Mouse (Mus musculus) C2C12 (cell line): Measurements from ENCODE around the gene Gpat2. TPM values are rescaled to one million over a fixed set of nuclear protein-coding genes. Genes with fewer than 3 reads are reported as not detected.

Experiments
- H3K27me3 ChIP-seq: one replicate; pipeline ENCODE4 v1.6.1; 2011; ENCODE audit not compliant: control insufficient read depth, insufficient read depth, insufficient read length
- H3K36me3 ChIP-seq: one replicate; pipeline ENCODE4 v1.6.1; 2011; ENCODE audit not compliant: control insufficient read depth, insufficient read depth
- H3K4me3 ChIP-seq: one replicate; pipeline ENCODE4 v1.5.1; 2011; ENCODE audit warnings: mild to moderate bottlenecking, control low read depth; ENCODE audit not compliant: poor library complexity, insufficient read depth, severe bottlenecking
- H3K79me2 ChIP-seq: one replicate; pipeline ENCODE4 v1.6.1; 2011; ENCODE audit not compliant: control insufficient read depth, insufficient read depth
- H3K79me3 ChIP-seq: one replicate; pipeline ENCODE4 v1.6.1; 2011; ENCODE audit warnings: low read depth, control low read depth
- H3ac ChIP-seq: one replicate; pipeline ENCODE3; 2011; ENCODE audit warnings: low read depth; ENCODE audit not compliant: control insufficient read depth, insufficient read length
- CEBPB ChIP-seq: IDR thresholded peaks from one replicate; pipeline ENCODE4 v1.6.1; 2011; ENCODE audit warnings: low read depth, mild to moderate bottlenecking, control low read depth, moderate library complexity
- CTCF ChIP-seq: IDR thresholded peaks from one replicate; pipeline ENCODE4 v1.5.1; 2011; ENCODE audit not compliant: control insufficient read depth, insufficient read depth, insufficient read length
- FOSL1 ChIP-seq: IDR thresholded peaks from one replicate; pipeline ENCODE4 v1.8.0; 2011; ENCODE audit warnings: mild to moderate bottlenecking, low read length; ENCODE audit not compliant: poor library complexity, insufficient read depth, severe bottlenecking
- MAX ChIP-seq: IDR thresholded peaks from one replicate; pipeline ENCODE4 v1.6.1; 2011; ENCODE audit warnings: mild to moderate bottlenecking, control low read depth
- MYOD1 ChIP-seq: IDR thresholded peaks from one replicate; pipeline ENCODE4 v1.6.1; 2011; ENCODE audit warnings: low read depth; ENCODE audit not compliant: control insufficient read depth, insufficient read length
- MYOG ChIP-seq: IDR thresholded peaks from one replicate; pipeline ENCODE4 v1.6.1; 2011; ENCODE audit not compliant: control insufficient read depth, insufficient read length; ENCODE audit errors: extremely low read depth
- USF1 ChIP-seq: IDR thresholded peaks from one replicate; pipeline ENCODE4 v1.6.1; 2011; ENCODE audit warnings: low read depth, mild to moderate bottlenecking, control low read depth, moderate library complexity
- polyA plus RNA-seq: library from polyadenylated mRNA; unstranded; fragments of >200 nt; fragmentation: generic; extraction: Trizol; gene quantifications from one replicate; pipeline ENCODE4 v1.2.1, GENCODE M21; 2012; ENCODE audit warnings: missing spikeins

The Gpat2 gene
- polyA plus RNA-seq, 1 experiment: 0.02 TPM

DNA sequence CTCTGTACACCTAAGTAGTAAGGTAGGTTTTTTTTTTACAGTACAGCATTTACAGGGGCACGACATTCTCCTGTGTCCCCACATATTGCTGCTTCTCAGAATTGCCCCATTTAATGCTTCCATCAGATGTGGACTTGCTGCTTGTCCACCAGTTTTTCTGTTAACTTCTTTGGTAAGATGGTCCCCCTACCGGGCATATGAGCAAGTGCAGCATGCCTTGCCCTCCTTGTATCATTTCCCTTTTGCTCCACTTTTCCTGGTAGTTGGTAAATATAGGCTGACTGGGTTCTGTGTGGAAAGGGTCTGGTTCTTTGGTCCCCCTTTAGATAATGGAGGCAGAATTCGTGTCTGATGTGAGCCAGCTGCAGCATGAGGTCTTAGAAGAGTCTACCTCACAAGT lies 5.2 kb downstream of the Gpat2 start:
- Histone ChIP-seq H3K79me2 (no peaks in the 10 kb centered on the region), H3K4me3 (no peak overlapping the region), H3K79me3 (no peaks in the 10 kb centered on the region), H3K36me3 (no peaks in the 10 kb centered on the region), H3K27me3 (peaks cover 55% of the 10 kb centered on the region), H3ac (no peak overlapping the region)
- TF ChIP-seq MAX: no peak
- TF ChIP-seq CTCF: peak; percentile 33

DNA sequence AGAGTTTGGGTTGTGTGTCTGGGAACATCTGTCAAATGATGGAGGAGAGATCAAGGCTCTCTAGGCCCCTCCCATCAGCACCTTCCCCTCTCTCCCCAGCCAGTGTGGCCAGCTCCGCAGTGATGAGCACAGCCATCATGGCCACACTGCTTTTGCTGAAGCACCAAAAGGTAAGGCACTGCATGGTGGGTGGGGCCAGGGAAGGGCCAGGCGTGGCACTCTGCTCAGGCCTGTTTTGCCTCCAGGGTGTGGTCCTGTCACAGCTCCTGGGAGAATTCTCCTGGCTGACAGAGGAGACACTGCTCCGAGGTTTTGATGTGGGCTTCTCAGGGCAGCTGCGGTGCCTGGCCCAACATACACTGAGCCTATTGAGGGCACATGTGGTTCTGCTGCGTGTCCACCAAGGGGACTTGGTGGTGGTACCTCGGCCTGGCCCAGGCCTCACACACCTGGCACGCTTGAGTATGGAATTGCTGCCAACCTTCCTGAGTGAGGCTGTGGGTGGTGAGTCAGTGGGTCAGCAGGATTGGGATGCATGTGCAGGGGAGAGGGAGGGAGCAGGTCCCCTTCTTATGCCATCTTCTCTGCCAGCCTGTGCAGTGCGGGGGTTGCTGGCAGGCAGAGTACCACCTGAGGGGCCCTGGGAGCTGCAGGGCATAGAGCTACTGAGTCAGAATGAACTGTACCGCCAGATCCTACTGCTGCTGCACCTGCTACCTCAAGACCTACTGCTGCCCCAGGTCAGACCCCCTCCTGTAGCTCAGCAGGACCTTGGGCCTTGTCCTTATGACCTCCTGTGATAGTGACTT lies 8.7 kb downstream of the Gpat2 start:
- Histone ChIP-seq H3K79me2 (no peaks in the 10 kb centered on the region), H3K36me3 (no peaks in the 10 kb centered on the region), H3K79me3 (no peaks in the 10 kb centered on the region), H3ac (no peak overlapping the region), H3K4me3 (no peak overlapping the region), H3K27me3 (peaks cover 29% of the 10 kb centered on the region)
- TF ChIP-seq USF1 (no peak), FOSL1 (no peak), MYOG (no peak), MYOD1 (no peak), MAX (no peak), CEBPB (no peak), CTCF (no peak)

DNA sequence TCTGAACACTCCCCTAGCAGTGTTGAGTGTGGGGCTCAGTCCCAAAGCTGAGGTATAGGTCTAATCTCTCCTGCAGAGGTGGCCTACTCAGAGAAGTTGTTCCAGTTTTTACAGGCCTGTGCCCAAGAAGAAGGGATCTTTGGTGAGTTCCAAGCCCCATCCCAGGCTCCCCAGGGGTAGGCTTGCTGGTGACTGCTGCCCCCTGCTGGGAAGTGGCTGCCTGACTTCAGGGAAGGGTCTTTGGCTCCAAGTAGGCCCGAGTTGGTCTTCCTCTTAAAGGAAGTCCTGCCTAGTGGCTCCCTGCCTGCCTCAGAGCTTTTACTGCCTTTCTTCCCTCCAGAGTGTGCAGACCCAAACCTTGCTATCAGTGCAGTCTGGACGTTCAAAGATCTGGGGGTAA lies 10.1 kb downstream of the Gpat2 start:
- Histone ChIP-seq H3ac (no peak overlapping the region), H3K4me3 (no peak overlapping the region)

DNA sequence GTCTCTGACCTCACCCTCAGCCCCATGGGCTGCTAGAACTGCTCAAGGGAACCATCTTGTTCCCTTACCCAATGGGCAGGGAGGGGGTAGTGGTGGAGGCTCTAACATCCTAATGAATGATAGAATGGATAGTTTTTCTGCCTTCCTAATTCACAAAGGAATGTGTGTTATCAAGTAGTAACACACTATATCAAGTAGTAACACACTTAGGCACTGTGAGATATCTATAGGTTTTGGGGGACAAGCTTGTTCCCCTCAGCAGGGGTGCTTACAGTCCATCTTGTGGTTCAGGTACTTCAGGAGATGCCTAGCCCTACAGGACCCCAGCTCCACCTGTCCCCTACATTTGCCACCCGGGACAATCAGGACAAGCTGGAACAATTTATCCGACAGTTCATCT lies 10.6 kb downstream of the Gpat2 start:
- no peak overlapping the region for H3ac ChIP-seq
- H3K79me3 ChIP-seq: no peaks in the 10 kb centered on the region
- no peak overlapping the region for H3K4me3 ChIP-seq
- H3K79me2 ChIP-seq: no peaks in the 10 kb centered on the region
- TF ChIP-seq FOSL1 (no peak), MYOD1 (no peak), USF1 (no peak)
- H3K36me3 ChIP-seq: no peaks in the 10 kb centered on the region
- H3K27me3 ChIP-seq: peaks cover 17% of the 10 kb centered on the region

More for the DNA sequence above, 10.1 kb downstream of the Gpat2 start:
- TF ChIP-seq MAX (no peak), CTCF (peak; percentile 38)
- Histone ChIP-seq H3K79me2 (no peaks in the 10 kb centered on the region), H3K36me3 (no peaks in the 10 kb centered on the region), H3K79me3 (no peaks in the 10 kb centered on the region), H3K27me3 (peaks cover 17% of the 10 kb centered on the region)

DNA sequence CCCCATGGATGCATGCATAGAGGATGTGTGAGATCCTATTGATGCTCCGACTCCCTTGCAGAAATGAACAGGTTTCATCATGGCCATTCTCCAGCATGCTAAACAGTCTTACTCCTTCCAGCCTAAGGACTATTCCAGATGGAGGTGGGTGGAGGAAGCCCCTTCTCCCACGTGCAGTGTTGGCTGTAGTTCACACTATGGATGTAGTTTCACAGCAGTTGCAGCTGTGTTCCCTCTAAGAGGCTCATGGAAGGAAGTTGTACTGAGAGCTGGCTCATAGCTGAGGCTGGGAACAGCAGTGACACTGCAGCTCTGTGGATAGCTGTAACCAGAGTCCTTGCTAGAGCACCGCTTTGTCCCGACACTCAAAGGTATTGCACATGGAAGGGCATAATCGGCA lies 12.7 kb downstream of the Gpat2 start:
- TF ChIP-seq MYOG: no peak
- TF ChIP-seq CEBPB: no peak
- Histone ChIP-seq H3K4me3 (no peak overlapping the region), H3K27me3 (peaks cover 3% of the 10 kb centered on the region), H3K79me3 (no peaks in the 10 kb centered on the region), H3K36me3 (no peaks in the 10 kb centered on the region), H3ac (no peak overlapping the region), H3K79me2 (no peaks in the 10 kb centered on the region)

DNA sequence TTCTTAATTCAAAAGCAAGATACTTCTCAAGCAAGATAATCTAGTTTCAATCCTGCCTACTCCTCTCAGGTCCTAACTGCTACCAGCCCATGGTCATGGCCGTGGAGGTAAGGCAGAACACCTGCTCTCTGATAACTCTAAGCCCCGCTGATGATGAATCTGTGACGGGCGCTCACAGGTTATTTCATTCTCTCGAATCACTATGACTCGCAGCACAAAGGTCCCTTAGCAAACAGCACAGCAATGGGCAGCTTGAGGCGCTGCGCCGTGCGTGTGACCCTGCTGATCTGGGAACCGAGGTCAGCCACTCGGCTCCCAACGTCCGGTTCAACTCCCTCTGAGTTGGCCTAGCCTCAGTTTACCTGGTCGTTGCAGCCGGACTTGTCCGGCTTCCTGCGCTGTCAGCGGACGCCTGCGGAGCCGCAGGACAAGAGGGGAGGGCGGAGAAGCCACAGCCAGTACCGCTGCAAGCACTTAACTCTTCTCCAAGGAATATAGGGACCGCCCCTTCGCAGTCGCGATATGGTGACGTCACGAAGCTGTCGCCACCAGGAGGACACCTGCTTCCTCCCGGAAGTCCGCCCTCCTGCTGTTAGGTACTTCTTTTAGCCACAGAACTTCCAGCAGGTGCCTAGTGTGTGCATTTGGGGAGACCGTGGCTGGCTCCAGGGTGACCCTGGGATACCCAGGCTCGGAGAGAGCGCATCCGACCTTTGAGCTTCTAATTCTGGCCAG lies 19.2 kb downstream of the Gpat2 start, which contains the start of gene Fahd2a:
Gene Fahd2a, minus strand, starts transcription at position 511 of the 735 bp plus-strand sequence.
- H3K4me3 ChIP-seq: peak within 1 kb of the TSS; percentile 34
- H3ac ChIP-seq: peak within 1 kb of the TSS; percentile 61
- TF ChIP-seq CEBPB (no peak), MYOD1 (no peak), USF1 (no peak), MYOG (no peak), FOSL1 (no peak), MAX (no peak), CTCF (no peak)
- H3K79me3 ChIP-seq: no peaks in the 10 kb centered on the region
- no peaks in the 10 kb centered on the region for H3K36me3 ChIP-seq
- H3K27me3 ChIP-seq: peaks cover 9% of the 10 kb centered on the region
- H3K79me2 ChIP-seq: no peaks in the 10 kb centered on the region
